Mouse (Mus musculus) midbrain, embryonic 10.5 days (tissue): Measurements from ENCODE around the gene Nop9. TPM values are rescaled to one million over a fixed set of nuclear protein-coding genes. Genes with fewer than 3 reads are reported as not detected.
A peak's percentile ranks its signal among the peaks of the same experiment; 100 is the strongest.
"Not testable (repeated sequence)": the region's sequence is repeated elsewhere in the genome, so short reads cannot be mapped to it uniquely, and the experiment has no call there.

ENCODE experiments used
- DNase-seq: peaks from one replicate; pipeline ENCODE4 v3.0.0-alpha.2; 2017; ENCODE audit warnings: low spot score
- H3K27ac ChIP-seq: fragments of 300-500 bp; sonication (generic); replicated peaks from 2 replicates; pipeline ENCODE4 v1.5.1; 2016; ENCODE audit warnings: mild to moderate bottlenecking
- H3K27me3 ChIP-seq: fragments of 300-500 bp; sonication (generic); 2 replicates; pipeline ENCODE4 v1.6.1; 2016; ENCODE audit warnings: low read depth, mild to moderate bottlenecking; ENCODE audit not compliant: poor library complexity, severe bottlenecking
- H3K36me3 ChIP-seq: fragments of 300-500 bp; sonication (generic); 2 replicates; pipeline ENCODE4 v1.6.1; 2016; ENCODE audit warnings: mild to moderate bottlenecking, moderate library complexity
- H3K4me1 ChIP-seq: fragments of 300-500 bp; sonication (generic); 2 replicates; pipeline ENCODE4 v1.6.1; 2016
- H3K4me3 ChIP-seq: fragments of 300-500 bp; sonication (generic); 2 replicates; pipeline ENCODE4 v1.5.1; 2016; ENCODE audit warnings: mild to moderate bottlenecking, moderate library complexity
- H3K9me3 ChIP-seq: fragments of 300-500 bp; sonication (generic); replicated peaks from 2 replicates; pipeline ENCODE4 v1.6.1; 2016; ENCODE audit warnings: mild to moderate bottlenecking
- WGBS: fragments of 180-500 bp; shearing (Covaris S2); methylation state at CpG from one replicate; pipeline ENCODE4 v1.1.7; 2016; 5-methylcytosine and 5-hydroxymethylcytosine counted together
- polyA plus RNA-seq: library from polyadenylated mRNA; unstranded; fragments of >200 nt; fragmentation: Nextera tagmentation; extraction: Ambion mirVana; gene quantifications from 2 replicates; pipeline ENCODE4 v1.2.1, GENCODE M21; 2016

The Nop9 gene
- polyA plus RNA-seq, 1 experiment from 2014 or later: 60.8 TPM

- Histone ChIP-seq H3K27ac (no peak overlapping the region), H3K4me3 (no peak overlapping the region), H3K9me3 (no peaks in the 10 kb centered on the region), H3K36me3 (peaks cover 22% of the 10 kb centered on the region), H3K27me3 (no peaks in the 10 kb centered on the region), H3K4me1 (no peaks in the 10 kb centered on the region)
- no peak for DNase-seq
- 76% methylated on average over 7 of the region's 7 CpGs for WGBS
These were observed 10.6 kb upstream of the Nop9 start for GRCm38 (mm10) chr14:55734869-55735268.

GRCm38 (mm10) chr14:55735334-55735733, 10.2 kb upstream of the Nop9 start:
- peaks cover 27% of the 10 kb centered on the region for H3K36me3 ChIP-seq
- 77% methylated on average over 3 of the region's 3 CpGs for WGBS
- no peak for DNase-seq

GRCm38 (mm10) chr14:55735758-55736157, 9.7 kb upstream of the Nop9 start:
- no peak overlapping the region for H3K27ac ChIP-seq
- 89% methylated on average over 4 of the region's 4 CpGs for WGBS
- no peak overlapping the region for H3K4me3 ChIP-seq
- H3K4me1 ChIP-seq: no peaks in the 10 kb centered on the region
- H3K36me3 ChIP-seq: peaks cover 31% of the 10 kb centered on the region
- no peaks in the 10 kb centered on the region for H3K9me3 ChIP-seq
- no peaks in the 10 kb centered on the region for H3K27me3 ChIP-seq
- no peak for DNase-seq

More at GRCm38 (mm10) chr14:55735334-55735733, 10.2 kb upstream of the Nop9 start:
- H3K27ac ChIP-seq: no peak overlapping the region
- no peaks in the 10 kb centered on the region for H3K27me3 ChIP-seq
- H3K9me3 ChIP-seq: no peaks in the 10 kb centered on the region
- H3K4me1 ChIP-seq: no peaks in the 10 kb centered on the region
- H3K4me3 ChIP-seq: no peak overlapping the region

DNA sequence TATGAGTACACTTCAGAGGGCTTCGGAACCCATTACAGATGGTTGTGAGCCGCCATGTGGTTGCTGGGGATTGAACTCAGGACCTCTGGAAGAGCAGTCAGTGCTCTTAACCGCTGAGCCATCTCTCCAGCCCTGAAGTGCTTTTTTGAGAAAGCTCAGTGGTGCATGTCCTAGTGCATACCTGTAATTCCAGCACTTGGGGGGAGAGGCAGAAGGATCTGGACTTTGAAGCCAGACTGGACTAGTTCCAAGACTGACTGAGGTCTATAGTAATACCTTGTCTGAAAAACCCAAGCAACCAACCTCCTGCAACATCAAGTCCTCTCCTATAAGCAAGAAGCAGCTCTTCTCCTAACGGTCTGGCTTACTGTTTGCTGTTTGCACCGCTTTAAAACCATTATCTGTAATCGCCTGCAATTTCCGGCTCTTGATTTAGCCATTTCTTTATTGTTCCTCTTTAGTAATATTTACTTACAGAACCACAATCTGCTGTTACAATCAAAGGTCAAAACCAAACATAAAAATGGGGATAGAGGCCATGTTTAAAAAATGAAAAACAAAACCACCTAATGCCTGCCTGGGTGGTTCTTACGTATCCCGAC, 8.3 kb upstream of the Nop9 start:
- no peaks in the 10 kb centered on the region for H3K4me1 ChIP-seq
- no peak for DNase-seq
- H3K36me3 ChIP-seq: peaks cover 37% of the 10 kb centered on the region
- no peak overlapping the region for H3K27ac ChIP-seq
- no peak overlapping the region for H3K4me3 ChIP-seq
- H3K9me3 ChIP-seq: no peaks in the 10 kb centered on the region
- H3K27me3 ChIP-seq: no peaks in the 10 kb centered on the region
- 89% methylated on average over 9 of the region's 9 CpGs for WGBS

- Histone ChIP-seq H3K36me3 (peaks cover 40% of the 10 kb centered on the region), H3K4me1 (peaks cover 39% of the 10 kb centered on the region), H3K9me3 (no peaks in the 10 kb centered on the region), H3K4me3 (peak overlapping the region; percentile 90; the same call in 1 of the 2 replicates), H3K27ac (no peak overlapping the region), H3K27me3 (no peaks in the 10 kb centered on the region)
- 24% methylated on average over 10 of the region's 10 CpGs for WGBS
- DNase-seq: peak; percentile 83
These were observed 1.8 kb upstream of the Nop9 start for GRCm38 (mm10) chr14:55743711-55744110.

DNA sequence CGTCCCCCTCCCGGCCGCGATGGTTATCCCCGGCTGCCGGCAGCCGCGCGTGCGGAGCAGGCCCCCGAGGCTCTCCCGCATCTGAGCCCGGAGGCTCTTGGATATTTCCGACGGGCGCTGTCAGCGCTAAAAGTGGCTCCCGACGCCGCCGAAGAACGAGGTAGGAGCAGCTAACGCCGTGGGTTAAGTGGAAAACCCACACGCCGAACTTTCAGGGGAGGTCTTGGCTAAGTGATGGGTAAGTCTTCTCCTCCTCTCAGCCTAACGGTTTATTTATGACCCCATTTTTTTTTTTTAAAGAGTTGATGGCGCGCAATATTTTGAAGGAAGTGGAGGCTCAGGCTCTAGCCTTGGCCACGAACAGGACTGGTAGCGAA, 356 bp downstream of the Nop9 start:
- H3K27me3 ChIP-seq: no peaks in the 10 kb centered on the region
- peaks cover 39% of the 10 kb centered on the region for H3K36me3 ChIP-seq
- no peaks in the 10 kb centered on the region for H3K9me3 ChIP-seq
- peak overlapping the region; percentile 86 for H3K27ac ChIP-seq
- under 1% methylated on average over 31 of the region's 31 CpGs for WGBS
- DNase-seq: no peak
- H3K4me3 ChIP-seq: peak overlapping the region; percentile 90
- peaks cover 39% of the 10 kb centered on the region for H3K4me1 ChIP-seq

DNA sequence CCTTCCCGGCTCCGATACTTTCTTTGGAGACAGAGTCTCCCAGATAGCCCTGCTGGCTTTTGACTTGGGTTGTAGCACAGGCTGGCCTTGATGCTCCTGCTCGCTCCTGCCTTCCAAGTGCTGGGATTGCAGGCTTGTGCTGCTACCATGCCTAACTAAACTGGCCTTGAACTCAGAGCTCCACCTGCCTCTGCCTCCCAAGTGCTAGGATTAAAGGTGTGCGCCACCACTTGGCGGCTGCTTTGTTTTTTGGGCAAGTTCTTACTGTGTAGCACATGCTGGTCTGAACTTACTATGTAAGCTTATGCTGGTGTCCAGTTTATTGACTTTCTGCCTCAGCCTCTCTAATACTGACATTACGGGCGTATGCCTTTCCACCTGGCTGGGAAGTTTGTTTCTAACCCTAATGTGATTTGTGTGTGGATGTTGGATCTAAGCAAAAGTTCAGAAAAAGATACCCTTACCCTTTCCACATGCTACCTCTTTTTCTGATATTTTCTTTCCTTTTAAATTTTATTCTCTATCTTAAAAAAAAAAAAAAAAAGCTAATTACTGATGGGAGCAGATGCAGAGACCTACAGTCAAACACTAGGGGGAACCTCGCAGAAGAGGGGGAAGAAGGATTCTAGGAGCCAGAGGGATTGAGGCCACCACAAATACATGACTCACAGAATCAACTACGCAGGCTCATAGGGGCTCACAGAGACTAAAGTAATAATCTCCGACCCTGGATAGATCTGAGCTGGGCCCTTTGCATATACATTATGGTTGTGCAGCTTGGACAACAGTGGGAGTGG, 1.8 kb downstream of the Nop9 start:
- peak overlapping the region; percentile 90 for H3K4me3 ChIP-seq
- no peaks in the 10 kb centered on the region for H3K27me3 ChIP-seq
- no peaks in the 10 kb centered on the region for H3K9me3 ChIP-seq
- H3K4me1 ChIP-seq: peaks cover 39% of the 10 kb centered on the region
- 94% methylated on average over 10 of the region's 10 CpGs for WGBS
- no peak for DNase-seq
- peaks cover 48% of the 10 kb centered on the region for H3K36me3 ChIP-seq
- H3K27ac ChIP-seq: no peak overlapping the region

DNA sequence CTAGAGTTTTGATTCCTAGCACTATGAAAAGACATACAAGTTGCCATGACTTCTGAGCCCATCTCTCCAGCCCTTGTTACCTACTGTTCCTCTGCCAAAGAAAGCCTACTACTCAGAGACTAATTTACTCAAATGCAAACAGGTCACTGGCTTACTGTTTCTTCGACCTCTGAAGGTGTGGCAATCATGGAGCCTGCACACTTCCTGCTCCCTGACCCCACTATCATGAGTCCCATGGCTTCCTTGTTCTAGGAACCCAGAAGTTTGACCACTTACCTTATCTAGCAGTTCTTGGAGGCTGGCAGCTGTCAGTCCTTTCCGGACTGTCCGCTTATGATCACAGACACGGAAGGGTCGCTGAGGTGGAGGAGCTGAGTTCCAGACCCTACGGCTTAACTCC, 12.1 kb downstream of the Nop9 start:
- H3K4me1 ChIP-seq: peaks cover 26% of the 10 kb centered on the region
- no peaks in the 10 kb centered on the region for H3K9me3 ChIP-seq
- no peak for DNase-seq
- H3K4me3 ChIP-seq: no peak overlapping the region
- peaks cover 24% of the 10 kb centered on the region for H3K27me3 ChIP-seq
- H3K27ac ChIP-seq: no peak overlapping the region
- peaks cover 43% of the 10 kb centered on the region for H3K36me3 ChIP-seq
- 84% methylated on average over 6 of the region's 6 CpGs for WGBS

- H3K27ac ChIP-seq: no peak within 1 kb of the TSS
- no peaks in the 10 kb centered on the region for H3K9me3 ChIP-seq
- DNase-seq: peak; percentile 44
- WGBS: 23% methylated on average over 8 of the region's 8 CpGs
- H3K4me3 ChIP-seq: no peak within 1 kb of the TSS
- H3K27me3 ChIP-seq: peaks cover 32% of the 10 kb centered on the region
- H3K4me1 ChIP-seq: peaks cover 31% of the 10 kb centered on the region
- H3K36me3 ChIP-seq: peaks cover 35% of the 10 kb centered on the region
These were observed 12.9 kb downstream of the Nop9 start, which contains the start of gene Cideb for GRCm38 (mm10) chr14:55758363-55758784. Cideb (minus strand) TSS chr14:55758458.

DNA sequence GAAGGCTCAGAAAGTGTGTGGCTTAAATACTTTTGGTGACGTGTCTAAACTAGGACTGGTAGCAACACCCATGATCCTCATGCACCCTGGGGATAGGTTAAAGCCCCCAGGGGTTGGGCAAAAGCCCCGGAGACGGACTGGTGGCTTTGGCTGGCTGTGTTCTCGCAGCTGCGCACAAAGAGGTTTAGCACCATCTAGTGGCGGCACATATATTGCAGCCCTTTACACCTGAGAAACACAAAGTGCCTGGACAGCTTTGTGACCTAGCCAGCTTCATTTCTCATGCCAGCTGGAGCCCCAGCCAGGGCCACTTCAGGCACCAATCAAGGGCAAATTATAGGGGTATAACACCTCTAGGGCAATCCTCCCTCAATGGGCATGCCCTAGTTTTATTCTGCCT, 14.7 kb downstream of the Nop9 start:
- peak; percentile 86 for DNase-seq
- H3K27me3 ChIP-seq: peaks cover 50% of the 10 kb centered on the region

GRCm38 (mm10) chr14:55761163-55761562, 15.7 kb downstream of the Nop9 start, which contains the start of gene Ltb4r2:
Ltb4r2 (plus strand) TSS chr14:55761428.
- 76% methylated on average over 6 of the region's 6 CpGs for WGBS
- no peaks in the 10 kb centered on the region for H3K9me3 ChIP-seq
- H3K27ac ChIP-seq: peak within 1 kb of the TSS; percentile 81
- peaks cover 31% of the 10 kb centered on the region for H3K4me1 ChIP-seq
- peak within 1 kb of the TSS; percentile 69 for H3K4me3 ChIP-seq
- H3K27me3 ChIP-seq: peaks cover 60% of the 10 kb centered on the region
- H3K36me3 ChIP-seq: peaks cover 7% of the 10 kb centered on the region
- no peak for DNase-seq

More for the DNA sequence above, 14.7 kb downstream of the Nop9 start:
- WGBS: 1% methylated on average over 6 of the region's 6 CpGs
- H3K27ac ChIP-seq, H3K9me3 ChIP-seq: not testable (repeated sequence)
- Histone ChIP-seq H3K4me1 (peaks cover 31% of the 10 kb centered on the region), H3K4me3 (peak overlapping the region; percentile 34), H3K36me3 (peaks cover 17% of the 10 kb centered on the region)

DNA sequence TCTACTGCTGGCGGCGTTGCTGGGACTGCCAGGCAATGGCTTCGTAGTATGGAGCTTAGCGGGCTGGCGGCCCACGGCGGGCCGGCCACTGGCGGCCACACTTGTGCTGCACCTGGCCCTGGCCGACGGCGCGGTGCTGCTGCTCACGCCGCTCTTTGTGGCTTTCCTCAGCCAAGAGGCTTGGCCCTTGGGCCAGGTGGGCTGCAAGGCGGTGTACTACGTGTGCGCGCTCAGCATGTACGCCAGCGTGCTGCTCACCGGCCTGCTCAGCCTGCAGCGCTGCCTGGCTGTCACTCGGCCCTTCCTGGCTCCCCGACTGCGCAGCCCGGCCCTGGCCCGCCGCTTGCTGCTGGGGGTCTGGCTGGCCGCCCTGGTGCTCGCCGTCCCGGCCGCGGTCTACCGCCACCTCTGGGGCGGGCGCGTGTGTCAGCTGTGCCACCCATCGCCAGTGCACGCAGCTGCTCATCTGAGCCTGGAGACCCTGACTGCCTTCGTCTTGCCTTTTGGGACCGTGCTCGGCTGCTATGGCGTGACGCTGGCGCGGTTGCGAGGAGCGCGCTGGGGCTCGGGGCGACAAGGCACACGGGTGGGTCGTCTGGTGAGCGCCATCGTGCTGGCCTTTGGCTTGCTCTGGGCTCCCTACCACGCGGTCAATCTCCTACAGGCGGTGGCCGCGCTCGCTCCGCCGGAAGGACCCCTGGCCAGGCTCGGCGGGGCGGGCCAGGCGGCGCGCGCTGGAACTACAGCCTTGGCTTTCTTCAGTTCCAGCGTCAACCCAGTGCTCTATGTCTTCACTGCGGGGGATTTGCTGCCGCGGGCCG, 16.7 kb downstream of the Nop9 start:
- peak; percentile 73 for DNase-seq
- peak overlapping the region; percentile 69 for H3K4me3 ChIP-seq
- H3K9me3 ChIP-seq: no peaks in the 10 kb centered on the region
- H3K4me1 ChIP-seq: peaks cover 31% of the 10 kb centered on the region
- H3K36me3 ChIP-seq: no peaks in the 10 kb centered on the region
- peaks cover 70% of the 10 kb centered on the region for H3K27me3 ChIP-seq
- H3K27ac ChIP-seq: peak overlapping the region; percentile 81
- under 1% methylated on average over 77 of the region's 77 CpGs for WGBS
